Mouse (Mus musculus) C2C12 (cell line): ENCODE results near the gene Sppl2a.

Source experiments
- CEBPB ChIP-seq: IDR thresholded peaks from one replicate; pipeline ENCODE4 v1.6.1; 2011; ENCODE audit warnings: low read depth, mild to moderate bottlenecking, control low read depth, moderate library complexity
- CTCF ChIP-seq: IDR thresholded peaks from one replicate; pipeline ENCODE4 v1.5.1; 2011; ENCODE audit not compliant: control insufficient read depth, insufficient read depth, insufficient read length
- MAX ChIP-seq: IDR thresholded peaks from one replicate; pipeline ENCODE4 v1.6.1; 2011; ENCODE audit warnings: mild to moderate bottlenecking, control low read depth
- MYOG ChIP-seq: IDR thresholded peaks from one replicate; pipeline ENCODE4 v1.6.1; 2011; ENCODE audit not compliant: control insufficient read depth, insufficient read length; ENCODE audit errors: extremely low read depth
- USF1 ChIP-seq: IDR thresholded peaks from one replicate; pipeline ENCODE4 v1.6.1; 2011; ENCODE audit warnings: low read depth, mild to moderate bottlenecking, control low read depth, moderate library complexity

GRCm38 (mm10) chr2:126977428-126977827 is 44.4 kb upstream of the Sppl2a start:
- TF ChIP-seq CTCF (no peak), USF1 (no peak), CEBPB (no peak), MAX (no peak), MYOG (no peak)
